Mouse (Mus musculus): ENCODE data around the gene Gm49342.
"Not testable (repeated sequence)": the region's sequence is repeated elsewhere in the genome, so short reads cannot be mapped to it uniquely, and the experiment has no call there.

The Gm49342 gene

GRCm38 (mm10) chr14:50938119-50938908 lies 6.0 kb upstream of the Gm49342 start:
- no peak for DNase-seq

- DNase-seq: no peak
Measured at GRCm38 (mm10) chr14:50938940-50939339, 5.4 kb upstream of the Gm49342 start.

GRCm38 (mm10) chr14:50944668-50945033 lies 334 bp downstream of the Gm49342 start:
- DNase-seq: not testable (repeated sequence)

- DNase-seq: peak in 1 of 2 experiments; percentile 6
Measured at GRCm38 (mm10) chr14:50945081-50945480, 764 bp downstream of the Gm49342 start.

- DNase-seq: not testable (repeated sequence)
Measured at GRCm38 (mm10) chr14:50945526-50945925, 1.2 kb downstream of the Gm49342 start.

- no peak for DNase-seq
Measured at GRCm38 (mm10) chr14:50955487-50955886, 11.2 kb downstream of the Gm49342 start.

- peak; percentile 69 to 76 for DNase-seq
Measured at GRCm38 (mm10) chr14:50955942-50956508, 11.7 kb downstream of the Gm49342 start, which contains the start of gene Pnp2. Gene Pnp2, plus strand, starts transcription at chr14:50955992.

GRCm38 (mm10) chr14:50956724-50957123 lies 12.4 kb downstream of the Gm49342 start:
- not testable (repeated sequence) for DNase-seq

GRCm38 (mm10) chr14:50957146-50957545 lies 12.8 kb downstream of the Gm49342 start:
- not testable (repeated sequence) for DNase-seq

GRCm38 (mm10) chr14:50958289-50958995 lies 14.1 kb downstream of the Gm49342 start:
- DNase-seq: not testable (repeated sequence)

- DNase-seq: no peak
Measured at GRCm38 (mm10) chr14:50968216-50968980, 24.1 kb downstream of the Gm49342 start.

- DNase-seq: peak; percentile 15 to 30
Measured at GRCm38 (mm10) chr14:50969041-50969440, 24.7 kb downstream of the Gm49342 start.

- DNase-seq: peak; percentile 60
Measured at GRCm38 (mm10) chr14:50969558-50970544, 25.5 kb downstream of the Gm49342 start.

GRCm38 (mm10) chr14:50970822-50971221 lies 26.5 kb downstream of the Gm49342 start:
- no peak for DNase-seq

- DNase-seq: not testable (repeated sequence)
Measured at GRCm38 (mm10) chr14:50973054-50973453, 28.7 kb downstream of the Gm49342 start.

GRCm38 (mm10) chr14:50973700-50974099 lies 29.4 kb downstream of the Gm49342 start:
- DNase-seq: no peak

- no peak for DNase-seq
Measured at GRCm38 (mm10) chr14:50975001-50975400, 30.7 kb downstream of the Gm49342 start.

- DNase-seq: no peak
Measured at GRCm38 (mm10) chr14:50976674-50977073, 32.4 kb downstream of the Gm49342 start.

- not testable (repeated sequence) for DNase-seq
Measured at GRCm38 (mm10) chr14:50978451-50978850, 34.1 kb downstream of the Gm49342 start.

GRCm38 (mm10) chr14:50979631-50980030 lies 35.3 kb downstream of the Gm49342 start:
- DNase-seq: no peak

- DNase-seq: no peak
Measured at GRCm38 (mm10) chr14:50981207-50981606, 36.9 kb downstream of the Gm49342 start.
